Comparison of ENCODE assay signal across 8 mouse cellular contexts in genomic region chr14:118937533-118938492, GRCm38 (mm10). TPM values are rescaled to one million over a fixed set of nuclear protein-coding genes. Genes with fewer than 3 reads are reported as not detected.
DNase-seq lines count a peak whose midpoint lies in the region; ATAC-seq lines count a peak whose summit lies in the region.

TSS of gene Dnajc3 (plus strand) at chr14:118937976.

- DNase-seq in adipocyte (ENCODE audit: low spot score): peak; percentile 97
- peak; percentile 97 for DNase-seq in embryo, embryonic 10 days (ENCODE audit: low spot score)
- DNase-seq in gastrocnemius, postnatal 10 days: peak; percentile 99
- peak; percentile 97 for DNase-seq in induced T-regulatory cell, adult 2 months (ENCODE audit: low read depth)
- DNase-seq in left cerebral cortex, adult 9 months (ENCODE audit: low spot score in 2 of 2): peak; percentile 98 to 100
- DNase-seq in right cerebral cortex, postnatal 14 days: peak; percentile 99
- peak; percentile 99 to 100 for DNase-seq in urinary bladder, postnatal 36 days (ENCODE audit: low spot score in 2 of 2)

- ATAC-seq in megakaryocyte progenitor cell, adult 5-6 weeks (replicated peaks; ENCODE audit: poor library complexity): peak; percentile 91

RNA-seq across cellular contexts. Expression of gene Dnajc3, which starts in this region (rescaled TPM):
- total RNA-seq in gastrocnemius, postnatal 10 days (2021): 10 to 100 TPM; 22.3 to 25.9 TPM
- total RNA-seq in megakaryocyte progenitor cell, adult 5-6 weeks (2015): 69.2 and 72.5 TPM in 2 replicates
- 116 and 124 TPM in 2 replicates for total RNA-seq in megakaryocyte progenitor cell, adult 5-6 weeks (2017)

Comparison
In these comparisons a context has a peak if more than half of its experiments do, and no peak if none do; other contexts are left out.
1. Peak in every context shown above with its lines: DNase-seq and ATAC-seq.